Mouse (Mus musculus) spleen, postnatal 4 days (tissue): ENCODE measurements around the gene Cryba4.

Source experiments
- DNase-seq, 2 experiments: peaks; one replicate each; pipeline ENCODE4 v3.0.0; 2022; ENCODE audit warnings: low spot score in 2 of 2

Cryba4 gene

DNA sequence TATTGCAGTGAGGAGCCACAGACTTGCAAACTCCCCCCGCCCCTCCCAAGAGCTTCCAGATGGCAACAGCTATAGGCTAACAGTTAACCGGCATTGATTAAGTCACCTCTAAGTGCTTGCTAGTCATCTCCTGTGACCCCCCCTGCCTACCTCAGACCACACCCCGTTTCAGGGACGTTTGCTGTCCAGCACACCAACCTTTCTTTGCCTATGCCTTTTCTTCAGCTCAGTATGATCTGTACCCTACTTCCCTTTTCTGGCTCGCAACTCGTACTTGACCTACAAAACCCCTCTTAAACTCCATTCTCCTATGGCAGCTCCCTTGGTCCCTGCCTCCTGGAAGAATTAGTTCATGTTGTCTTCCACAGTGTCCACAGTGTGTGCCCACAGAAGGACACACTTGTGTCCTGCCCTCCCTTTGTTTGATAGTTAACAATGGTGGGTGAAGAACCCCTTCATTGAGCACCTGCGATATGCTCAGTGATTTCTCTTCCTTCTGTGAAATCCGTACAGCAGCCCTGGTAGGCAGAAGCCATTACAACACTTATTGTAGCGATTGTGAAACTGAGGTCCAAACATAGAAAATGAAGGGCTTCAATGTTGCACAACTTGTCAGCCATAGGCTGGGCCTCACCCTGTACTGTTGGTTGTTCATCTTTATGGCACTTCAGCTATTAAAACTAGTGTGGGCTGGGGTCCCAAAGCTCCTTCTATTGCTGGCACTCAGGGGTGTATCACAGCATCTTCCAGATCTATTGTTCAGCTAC, 13.9 kb upstream of the Cryba4 start:
- no peak for DNase-seq

DNA sequence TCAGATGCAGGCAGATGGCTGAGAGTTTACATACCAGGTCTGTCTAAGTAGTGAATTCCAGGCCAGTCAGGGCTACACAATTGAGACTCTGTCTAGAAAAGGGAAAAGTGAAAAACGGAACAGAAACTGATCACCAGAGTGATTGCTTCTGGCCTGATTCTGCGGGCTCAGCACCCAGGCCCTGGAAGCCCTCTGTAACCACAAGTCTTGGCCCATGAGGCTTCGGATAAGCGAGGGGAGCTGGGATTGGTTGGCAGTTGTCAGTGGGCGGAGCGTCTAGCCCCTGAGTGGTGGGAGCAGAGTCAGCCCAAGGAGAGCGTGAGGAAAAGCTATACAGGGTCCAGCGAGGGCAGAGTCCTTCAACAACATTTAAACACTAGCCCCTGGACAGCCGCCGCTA, 13.2 kb upstream of the Cryba4 start:
- no peak for DNase-seq

DNA sequence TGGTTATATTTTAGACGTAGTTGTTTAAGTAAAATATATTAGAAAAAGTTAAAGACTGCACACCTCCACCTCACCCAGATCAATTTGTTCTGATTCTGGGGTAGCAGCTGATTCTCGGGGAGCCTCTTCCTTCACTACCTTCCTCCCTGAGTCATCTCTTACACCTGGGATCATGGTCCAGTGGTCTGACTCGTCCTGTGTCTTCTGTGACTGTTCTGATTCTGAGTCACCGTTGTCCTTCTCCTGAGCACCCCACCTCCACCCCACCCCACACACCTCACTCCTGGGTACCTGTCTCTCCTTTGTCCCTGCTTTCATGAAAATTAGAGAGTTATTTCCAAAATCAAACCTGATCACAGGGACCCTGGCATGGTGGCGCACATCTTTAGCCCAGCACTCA, 12.8 kb upstream of the Cryba4 start:
- DNase-seq = no peak

DNA sequence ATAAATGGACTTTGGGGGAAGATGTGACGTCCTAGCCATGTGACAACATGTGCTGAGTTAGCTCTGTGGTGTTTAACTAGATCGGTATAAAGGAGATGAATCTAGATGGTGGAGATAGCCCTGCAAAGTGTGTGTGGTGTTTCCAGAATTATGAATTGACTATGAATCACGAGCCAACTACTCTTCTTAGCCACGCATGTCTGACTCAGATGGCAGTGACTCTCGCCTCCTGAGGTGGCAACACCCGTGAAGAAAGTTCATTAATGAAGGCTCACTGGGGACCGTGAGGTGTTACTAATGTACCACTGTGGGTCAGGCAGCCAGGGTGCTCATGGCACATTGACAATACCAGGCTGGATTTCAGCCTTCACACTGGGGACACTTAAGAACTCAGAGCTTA, 11.8 kb upstream of the Cryba4 start:
- DNase-seq = no peak

DNA sequence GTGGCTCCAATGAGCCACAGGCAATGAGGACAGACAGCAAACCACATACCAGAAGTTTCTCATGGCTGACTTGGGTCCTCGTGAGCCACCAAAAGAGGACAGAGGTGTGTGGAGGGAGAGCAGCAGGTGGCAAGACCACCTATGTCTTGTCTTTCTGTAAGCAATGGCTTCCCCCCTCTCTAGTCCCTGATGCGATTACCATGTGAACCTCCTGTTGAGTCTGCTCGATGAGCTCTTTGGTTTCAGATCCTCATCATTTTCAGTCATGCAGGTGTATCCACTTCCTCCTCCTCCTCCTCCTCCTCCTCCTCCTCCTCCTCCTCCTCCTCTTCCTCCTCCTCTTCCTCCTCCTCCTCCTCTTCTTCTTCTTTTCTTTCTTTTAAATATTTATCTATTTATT, 8.5 kb upstream of the Cryba4 start:
- DNase-seq = no peak

DNA sequence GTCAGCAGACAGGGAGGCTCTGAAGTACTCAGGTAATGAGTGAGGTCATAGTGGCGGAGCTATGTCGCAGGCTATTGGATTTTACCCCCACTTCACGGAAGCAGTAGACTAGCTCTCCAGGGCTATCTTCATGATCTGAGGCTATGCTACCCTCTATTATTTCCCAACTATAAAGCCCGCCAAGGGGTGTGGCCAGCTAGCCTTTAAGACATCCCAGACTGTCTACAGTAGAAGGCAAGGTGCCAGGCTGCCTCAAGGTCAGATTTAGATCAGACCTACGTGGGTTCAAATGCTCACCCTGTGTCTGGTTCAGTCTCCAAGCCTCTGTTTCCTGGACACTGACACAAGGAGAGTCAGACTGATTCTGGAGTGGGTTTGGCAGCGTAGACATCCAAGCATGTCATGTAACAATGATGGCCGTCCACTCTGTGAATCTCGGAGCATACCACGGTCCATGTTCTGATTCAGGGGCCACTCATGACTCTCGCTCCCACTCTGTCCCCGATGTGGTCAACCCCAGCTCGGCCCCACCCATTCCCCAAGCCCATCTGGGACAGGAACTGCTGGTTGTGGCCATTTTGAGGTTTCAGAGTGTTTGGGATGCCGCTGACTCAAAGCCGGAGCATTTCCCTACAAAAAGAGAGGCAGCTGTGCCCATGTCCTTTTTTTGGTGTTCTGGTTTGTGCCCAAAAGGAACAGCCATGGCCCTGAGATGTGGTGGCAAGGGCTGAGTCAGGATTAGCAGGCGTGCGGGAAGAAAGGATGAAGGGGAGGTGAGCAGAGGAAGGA, 7.7 kb upstream of the Cryba4 start:
- no peak for DNase-seq

DNA sequence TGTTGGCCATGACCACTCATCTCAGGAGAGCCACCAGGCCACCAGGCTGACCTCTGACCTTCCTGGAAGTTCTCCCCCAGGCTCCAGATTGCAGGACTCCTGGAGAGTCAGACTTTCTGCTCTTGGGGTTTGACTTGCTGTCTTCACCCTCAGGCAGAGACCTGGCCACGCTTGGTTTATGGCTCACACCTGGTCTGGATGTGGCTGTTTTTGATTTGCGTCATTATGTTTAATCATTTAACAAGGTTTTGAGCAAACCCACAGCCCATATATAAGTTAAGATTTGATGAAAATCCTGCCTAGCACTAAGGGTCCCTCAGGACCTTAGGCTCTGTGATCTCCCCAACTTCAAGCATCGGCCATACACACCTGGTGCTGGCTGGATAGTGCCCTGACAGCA, 5.6 kb upstream of the Cryba4 start:
- no peak for DNase-seq

DNA sequence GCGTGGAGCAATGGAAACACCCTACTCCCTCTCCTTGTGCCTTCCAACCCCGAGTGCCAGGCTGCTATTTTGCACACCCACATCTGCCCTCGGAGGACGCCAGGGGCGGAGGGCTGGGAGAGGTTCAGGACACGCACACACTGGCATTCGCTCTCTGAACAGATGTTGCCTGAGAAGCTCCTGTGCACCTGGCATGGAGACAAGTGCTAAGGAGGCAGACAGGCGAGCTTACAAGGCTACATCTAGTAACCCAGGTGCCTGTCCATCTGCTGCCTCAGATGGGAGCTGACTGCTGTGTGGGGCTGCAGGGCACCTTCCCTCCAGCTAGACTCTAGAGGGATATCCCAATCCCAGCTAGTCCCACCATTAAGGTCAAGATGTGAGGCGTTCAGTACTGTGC, 4.1 kb upstream of the Cryba4 start:
- DNase-seq = no peak

DNA sequence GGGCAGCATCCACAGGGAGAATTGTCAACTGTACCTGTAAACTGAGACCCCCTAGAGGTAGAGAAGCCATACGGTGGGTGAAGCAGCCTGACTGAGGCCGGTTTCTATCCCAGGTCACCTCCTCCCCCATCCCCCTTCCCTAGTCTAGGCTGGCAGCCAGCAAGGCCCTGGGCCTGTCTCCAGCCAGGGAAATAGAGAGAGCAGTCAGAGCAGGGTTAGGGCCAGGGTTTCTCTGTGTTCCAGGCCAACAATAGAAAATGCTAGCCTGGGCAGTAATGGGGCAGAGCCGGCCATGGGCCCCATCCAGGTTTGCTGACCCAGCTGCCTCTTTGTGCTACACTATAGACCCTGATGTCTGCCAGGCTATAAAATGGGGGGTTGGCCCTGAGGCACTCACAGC, 3.1 kb upstream of the Cryba4 start, which contains the start of gene Crybb1:
Gene Crybb1, plus strand, starts transcription at position 390 of the 400 bp plus-strand sequence.
- no peak for DNase-seq

DNA sequence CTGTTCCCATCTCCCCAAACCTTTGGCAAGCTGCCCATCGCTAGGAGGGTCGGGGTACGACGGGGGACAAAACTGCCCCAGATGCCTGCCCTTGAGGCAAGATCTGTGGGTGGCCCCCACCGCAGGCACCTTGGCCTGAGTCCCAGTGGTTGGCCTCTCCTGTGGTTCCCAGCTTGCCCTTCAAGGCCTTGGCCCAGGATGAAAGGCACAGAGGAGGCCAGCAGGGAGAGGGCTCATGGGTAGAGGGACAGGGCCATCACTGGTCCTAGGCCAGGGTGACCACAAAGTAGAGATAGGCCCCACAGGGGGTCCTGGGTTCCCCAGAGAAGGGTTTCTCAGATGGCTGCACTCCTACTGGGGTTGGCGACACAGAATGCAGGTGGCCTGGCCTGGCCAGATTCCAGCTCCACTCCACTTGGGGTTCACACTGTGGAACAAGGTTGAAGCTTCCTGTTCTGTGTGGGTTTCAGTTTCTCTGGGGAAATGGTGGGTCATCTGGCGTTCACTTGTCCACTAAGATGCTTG, 2.0 kb upstream of the Cryba4 start:
- DNase-seq = no peak

DNA sequence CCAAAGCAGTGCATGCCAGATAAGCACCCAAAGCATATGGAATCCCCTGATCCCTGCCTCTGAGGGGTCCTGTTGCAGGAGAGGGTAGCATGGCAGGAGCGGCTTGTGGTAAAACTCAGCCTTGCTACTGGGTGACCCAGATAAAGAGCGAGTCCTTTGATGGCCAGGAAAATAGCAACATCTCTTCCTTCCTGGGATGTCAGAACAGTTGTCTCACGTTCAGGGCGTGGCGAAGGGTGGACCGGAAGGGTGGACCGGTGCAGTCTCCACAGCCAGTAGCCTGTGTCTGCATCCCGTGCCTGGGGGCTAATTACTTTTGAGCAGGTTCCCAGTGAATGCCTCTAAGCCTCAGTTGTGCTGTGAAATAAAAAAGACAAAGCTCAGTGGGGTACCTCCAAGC, 851 bp upstream of the Cryba4 start:
- peak in 1 of 2 experiments; percentile 46 for DNase-seq

DNA sequence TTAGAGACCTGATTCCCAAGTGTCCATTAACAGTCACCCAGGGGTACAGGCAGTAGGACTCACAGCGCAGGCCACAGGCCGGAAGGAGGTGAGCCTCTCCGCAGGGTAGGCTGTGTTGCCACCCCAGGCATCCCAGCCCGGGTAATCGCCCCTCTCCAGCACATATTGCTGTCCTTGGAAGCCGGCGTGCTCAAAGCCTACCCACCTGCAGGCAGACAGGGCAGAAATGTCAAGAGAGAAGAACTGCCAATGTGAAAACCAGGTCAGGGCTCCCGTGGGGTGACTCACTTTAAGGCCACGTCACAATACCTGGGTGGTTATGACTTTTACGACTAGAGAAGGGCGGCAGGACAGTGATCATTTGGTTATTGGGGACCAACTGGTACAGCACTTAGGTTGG, 3.2 kb downstream of the Cryba4 start:
- DNase-seq = no peak

DNA sequence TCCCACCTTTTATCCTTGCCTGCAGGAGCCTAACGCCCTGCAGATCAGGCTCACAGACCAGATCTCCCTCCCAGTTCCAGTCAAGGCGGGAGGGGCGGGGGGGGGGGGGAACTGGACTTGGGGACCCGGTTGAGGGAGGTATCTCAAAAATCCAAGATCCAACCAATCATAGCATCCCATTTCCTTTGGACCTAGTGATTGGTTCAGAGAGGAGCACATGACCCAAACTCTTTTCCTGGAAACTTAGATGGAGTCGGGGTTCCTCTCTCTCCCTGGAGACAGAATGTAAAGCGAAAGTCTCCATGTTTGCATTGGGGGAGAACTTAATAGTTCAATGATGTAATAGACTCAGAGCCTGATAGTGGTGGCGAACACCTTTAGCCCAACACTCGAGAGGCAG, 4.9 kb downstream of the Cryba4 start:
- no peak for DNase-seq

DNA sequence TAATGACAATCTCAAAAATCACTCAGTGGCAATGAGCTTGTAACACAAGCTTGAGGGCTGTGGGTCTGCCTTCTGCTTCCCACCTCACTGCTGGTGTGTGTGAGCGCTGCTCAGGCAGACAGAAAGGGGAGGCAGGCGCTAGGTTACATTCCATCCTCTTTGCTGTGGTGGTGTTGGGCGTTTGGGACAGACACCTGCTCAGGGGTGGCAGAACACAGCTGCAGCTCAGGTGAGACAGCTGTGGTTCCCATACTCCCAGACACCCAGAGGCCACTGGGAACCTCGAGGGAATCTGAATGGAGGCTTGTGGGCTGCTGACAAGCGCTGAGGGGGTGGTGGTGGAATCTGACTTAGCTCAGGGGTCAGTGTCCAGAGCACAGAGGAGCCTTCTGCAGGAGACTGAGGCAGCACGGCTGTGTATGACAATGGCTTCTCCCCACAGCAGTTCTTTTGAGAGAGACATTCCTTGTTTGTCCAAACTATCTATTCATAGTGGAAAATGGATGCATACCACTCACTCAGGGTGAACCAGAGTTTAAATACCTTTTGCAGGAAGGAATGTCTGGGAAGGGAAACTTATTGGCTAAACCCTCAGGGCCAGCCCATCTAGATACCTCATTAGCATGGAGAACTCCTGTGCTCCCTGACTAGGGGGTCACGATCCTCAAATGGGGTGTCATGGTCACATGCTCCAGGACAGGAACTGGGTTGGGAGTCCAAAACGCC, 7.3 kb downstream of the Cryba4 start:
- DNase-seq = no peak

DNA sequence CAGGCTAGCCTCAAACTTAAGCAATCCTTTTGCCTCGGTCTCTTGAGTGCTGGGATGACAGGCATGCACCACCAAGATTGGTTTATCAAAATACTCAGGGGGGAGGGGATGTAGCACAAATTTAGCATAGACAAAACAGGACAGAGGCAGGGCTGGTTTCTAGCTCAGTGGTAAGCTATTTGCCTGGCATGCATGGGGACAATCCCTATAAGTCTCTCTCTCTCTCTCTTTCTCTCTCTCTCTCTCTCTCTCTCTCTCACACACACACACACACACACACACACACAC, 8.1 kb downstream of the Cryba4 start:
- DNase-seq = no peak

DNA sequence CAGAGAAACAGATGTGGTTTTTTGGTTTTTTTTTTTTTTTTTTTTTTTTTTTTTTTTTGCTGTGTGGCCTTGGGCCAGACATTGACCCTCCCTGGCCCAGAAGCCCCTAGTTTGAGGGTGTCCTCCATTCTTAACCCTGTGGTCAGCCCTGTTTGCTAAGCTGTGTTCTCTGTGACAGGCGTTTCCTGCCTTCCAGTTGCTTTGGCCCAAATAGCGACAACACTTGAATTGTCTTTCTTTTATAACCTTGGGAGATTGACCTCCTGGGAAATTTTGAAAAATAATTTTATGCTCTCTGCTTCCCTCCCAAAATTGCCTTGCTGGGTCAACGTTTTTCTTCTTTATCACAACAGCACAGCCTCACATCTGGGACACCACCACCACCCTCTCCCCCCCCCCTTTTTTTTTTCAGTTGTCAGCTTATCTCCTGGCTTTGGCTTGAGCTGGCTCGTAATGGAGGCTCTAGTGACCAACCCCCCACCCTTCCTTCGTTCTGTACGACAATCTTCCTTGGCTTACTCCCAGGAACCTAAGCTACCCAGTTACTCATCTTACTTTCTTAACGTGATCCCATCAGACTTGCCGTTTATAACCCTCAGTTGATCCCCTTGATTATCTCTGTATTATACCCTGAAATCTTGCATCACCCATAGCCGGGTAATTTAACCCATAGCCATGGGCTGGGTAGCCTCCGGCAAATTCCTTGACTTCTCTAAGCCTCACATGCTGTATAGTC, 8.6 kb downstream of the Cryba4 start:
- DNase-seq = no peak

DNA sequence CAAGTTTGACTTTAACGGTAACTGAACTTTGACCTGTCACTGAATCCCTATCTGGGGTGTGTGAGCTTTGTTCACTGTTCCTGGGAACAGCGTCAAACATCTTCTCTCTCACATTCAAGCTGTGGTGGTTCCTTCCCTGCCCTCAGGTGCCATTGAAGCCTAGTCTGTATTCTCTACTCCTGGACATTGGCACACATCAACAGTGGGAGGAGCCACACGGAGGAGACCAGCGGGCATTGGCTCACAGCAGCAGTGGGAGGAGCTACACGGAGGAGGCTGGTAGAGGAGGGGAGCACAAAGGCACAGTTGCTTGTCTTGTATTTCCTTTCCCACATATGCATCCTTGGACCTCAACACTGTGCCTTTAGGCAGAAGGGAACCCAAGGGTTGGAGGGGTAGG, 9.3 kb downstream of the Cryba4 start:
- DNase-seq = no peak

DNA sequence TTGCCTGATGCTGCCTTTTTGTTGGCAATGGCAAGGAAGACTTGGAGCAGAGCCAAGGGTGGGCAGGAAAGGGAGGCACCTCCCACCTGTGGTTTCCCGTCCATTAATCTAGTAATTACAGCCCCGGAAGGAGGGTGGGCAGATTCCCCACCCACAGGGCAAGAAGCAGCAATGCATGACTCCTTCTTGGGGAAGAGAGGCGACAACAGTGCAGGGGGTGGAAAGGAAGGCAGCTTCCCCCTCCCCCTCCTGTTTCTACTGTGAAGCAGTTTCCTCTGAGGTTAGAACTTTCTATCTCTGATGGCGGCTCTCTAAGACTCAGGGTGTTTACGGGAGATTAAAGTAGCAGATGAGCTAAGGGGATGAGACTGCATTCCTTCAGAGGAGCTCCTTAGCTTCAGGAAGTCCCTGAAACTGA, 9.9 kb downstream of the Cryba4 start:
- DNase-seq = peak in 1 of 2 experiments; percentile 60

DNA sequence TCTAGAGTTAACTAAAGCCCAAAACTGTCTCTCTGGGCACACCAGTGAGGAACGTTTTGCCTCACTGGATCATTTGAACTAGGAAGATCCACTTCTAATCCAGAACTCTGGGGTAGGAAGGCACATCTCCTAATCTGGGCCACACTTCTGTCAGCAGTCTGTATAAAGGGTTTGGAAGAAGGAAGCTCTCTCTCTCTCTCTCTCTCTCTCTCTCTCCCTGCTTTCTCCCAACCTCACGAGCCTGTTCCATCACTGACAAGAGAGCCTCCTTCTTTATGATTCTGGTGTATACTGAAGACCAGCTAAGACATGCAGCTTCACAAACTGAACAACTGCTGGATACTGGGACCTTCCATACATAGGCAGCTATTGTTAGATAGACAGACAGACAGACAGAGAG, 10.5 kb downstream of the Cryba4 start:
- no peak for DNase-seq

DNA sequence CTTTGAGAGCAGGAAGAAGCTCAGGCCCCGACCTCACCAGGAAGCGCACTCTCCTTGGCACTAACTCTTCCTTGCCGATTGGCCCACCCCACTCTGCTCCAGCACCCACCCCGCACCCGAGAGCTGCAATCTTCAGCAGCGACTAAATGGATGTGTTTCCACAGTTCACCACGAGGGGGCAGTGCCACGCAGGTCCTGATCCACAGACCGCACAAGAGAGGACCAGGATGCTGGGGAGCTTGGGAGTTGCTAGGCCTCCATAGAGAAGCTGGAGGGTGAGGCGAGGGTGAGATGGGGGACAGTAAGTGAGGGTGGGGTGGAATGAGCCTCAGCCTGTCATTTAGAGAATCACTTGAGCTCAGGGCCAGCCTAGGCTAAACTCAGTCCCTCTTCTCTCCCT, 11.6 kb downstream of the Cryba4 start:
- DNase-seq = peak; percentile 82 to 95

DNA sequence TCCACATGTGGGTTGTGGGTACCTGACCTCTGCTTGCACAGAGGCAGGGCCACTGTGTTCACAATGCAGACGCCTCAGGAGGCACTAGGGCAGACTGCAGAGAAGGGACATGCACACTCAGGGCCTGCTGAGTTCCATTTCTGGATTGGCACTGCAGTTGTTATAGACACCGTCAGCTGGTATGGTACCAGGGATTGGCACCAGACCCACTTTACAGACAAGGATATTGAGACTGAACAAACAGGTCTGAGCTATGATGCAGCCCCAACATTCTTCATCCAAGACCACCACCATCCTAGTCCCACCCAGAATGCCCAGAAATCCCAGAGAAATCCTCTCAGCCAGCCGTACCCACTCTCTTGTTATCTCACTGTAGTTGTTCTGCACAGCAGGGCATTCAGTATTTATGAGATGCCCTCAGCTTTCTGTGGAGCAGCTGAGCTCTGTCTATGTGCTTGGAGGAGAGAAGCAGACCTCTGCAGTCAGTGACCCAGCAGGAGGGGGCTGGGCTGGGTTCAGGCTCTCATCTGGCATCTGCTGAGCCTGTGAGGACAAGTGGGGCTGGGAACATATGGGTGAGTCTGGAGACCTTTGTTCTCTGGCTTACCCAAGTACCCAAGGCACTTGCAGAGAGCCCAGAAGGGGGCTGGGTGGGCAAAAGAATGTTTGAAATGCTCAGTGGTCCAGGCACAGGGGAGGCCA, 13.4 kb downstream of the Cryba4 start:
- no peak for DNase-seq
